22 mouse cellular contexts compared by ENCODE assay signal in the genomic region with DNA sequence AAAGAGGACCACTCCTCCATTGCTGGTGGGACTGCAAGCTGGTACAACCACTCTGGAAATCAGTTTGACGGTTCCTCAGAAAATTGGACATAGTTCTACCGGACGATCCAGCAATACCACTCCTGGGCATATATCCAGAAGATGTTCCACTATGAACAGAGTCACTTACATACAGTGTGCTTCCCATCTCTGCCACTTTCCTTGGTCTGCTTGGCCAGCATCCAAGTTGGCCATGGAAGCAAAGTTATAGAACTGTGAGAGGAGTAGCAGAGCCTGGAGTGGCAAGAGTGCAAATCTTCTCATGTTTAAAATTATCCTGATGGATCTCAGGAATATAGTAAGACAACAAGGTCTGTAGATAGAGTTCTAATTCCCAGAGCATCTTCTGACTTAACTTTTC.
DNase-seq lines count a peak whose midpoint lies in the region; ATAC-seq and TF ChIP-seq lines count a peak whose summit lies in the region.
"Had no signal": no experiment of that assay in that cellular context is flagged by ENCODE, and none has a peak within 500 bp of the region (broad histone marks: within the 10 kb centered on the region; RNA-seq: fewer than 3 reads in every experiment).

No protein-coding gene starts in this region.

- H3K27ac ChIP-seq in left cerebral cortex, adult 2 months, result no peak overlapping the region
- no peak overlapping the region for H3K27ac ChIP-seq in lung, embryonic 16.5 days (ENCODE audit: low read length)
- no peak overlapping the region for H3K27ac ChIP-seq in lung, postnatal 0 days (ENCODE audit: low read length)
- H3K27ac ChIP-seq: embryonic facial prominence, embryonic 12.5 days; embryonic facial prominence, embryonic 15.5 days; gastrocnemius, adult 2 months; hindbrain, embryonic 12.5 days; hindbrain, embryonic 15.5 days had no signal

- H3K27me3 ChIP-seq in lung, embryonic 16.5 days (ENCODE audit: control insufficient read depth, insufficient read depth, low read depth, low read length), result no peaks in the 10 kb centered on the region
- H3K27me3 ChIP-seq in lung, postnatal 0 days (replicated peaks; ENCODE audit: insufficient read depth, low read length), result no peaks in the 10 kb centered on the region
- H3K27me3 ChIP-seq: embryonic facial prominence, embryonic 12.5 days; embryonic facial prominence, embryonic 15.5 days; hindbrain, embryonic 12.5 days; hindbrain, embryonic 15.5 days had no signal

- TF ChIP-seq EP300 in lung, postnatal 0 days (IDR thresholded peaks at IDR 0.05), result no peak

- H3K4me1 ChIP-seq in lung, embryonic 16.5 days (replicated peaks; ENCODE audit: control insufficient read depth, insufficient read depth, low read length), result no peaks in the 10 kb centered on the region; the same call in 1 of the 2 replicates
- H3K4me1 ChIP-seq in lung, postnatal 0 days (ENCODE audit: insufficient read depth, low read depth, low read length), result no peaks in the 10 kb centered on the region
- H3K4me1 ChIP-seq: embryonic facial prominence, embryonic 12.5 days; embryonic facial prominence, embryonic 15.5 days; hindbrain, embryonic 12.5 days had no signal

- no peak overlapping the region for H3K9ac ChIP-seq in lung, embryonic 16.5 days (ENCODE audit: low read length)
- no peak overlapping the region for H3K9ac ChIP-seq in lung, postnatal 0 days (replicated peaks; ENCODE audit: low read depth)
- H3K9ac ChIP-seq: embryonic facial prominence, embryonic 12.5 days; embryonic facial prominence, embryonic 15.5 days; forebrain, postnatal 0 days; hindbrain, embryonic 12.5 days; hindbrain, embryonic 15.5 days had no signal

- peak; percentile 66 for ATAC-seq in lung, embryonic 16.5 days (ENCODE audit: low read depth)
- ATAC-seq in lung, postnatal 0 days, result no peak
- ATAC-seq: activated CD4-positive, CD25-positive, alpha-beta regulatory T cell, adult 4 months; CD4-positive, CD25-positive, alpha-beta regulatory T cell, adult 4 months; forebrain, embryonic 14.5 days; forebrain, postnatal 0 days had no signal

- no peaks in the 10 kb centered on the region for H3K9me3 ChIP-seq in lung, embryonic 16.5 days (ENCODE audit: control insufficient read depth, low read length)
- H3K9me3 ChIP-seq in lung, postnatal 0 days (ENCODE audit: low read length), result no peaks in the 10 kb centered on the region
- H3K9me3 ChIP-seq: embryonic facial prominence, embryonic 12.5 days; embryonic facial prominence, embryonic 15.5 days; hindbrain, embryonic 12.5 days; hindbrain, embryonic 15.5 days had no signal

- intact Hi-C loops in left cerebral cortex, postnatal 4 days (cut with DNase I), result no loop called here
- intact Hi-C loops in left cerebral cortex, adult 2 months (cut with DNase I), result no loop called here

- no peak overlapping the region for H3K4me2 ChIP-seq in lung, embryonic 16.5 days (ENCODE audit: low read depth, low read length)
- H3K4me2 ChIP-seq in lung, postnatal 0 days (replicated peaks; ENCODE audit: low read depth, low read length), result no peak overlapping the region
- H3K4me2 ChIP-seq: embryonic facial prominence, embryonic 12.5 days; embryonic facial prominence, embryonic 15.5 days; heart, embryonic 11.5 days; hindbrain, embryonic 12.5 days; hindbrain, embryonic 15.5 days had no signal

- TF ChIP-seq CTCF in left cerebral cortex, adult 2 months (IDR thresholded peaks at IDR 0.05), result no peak
- TF ChIP-seq CTCF in lung, postnatal 0 days (IDR thresholded peaks at IDR 0.05), result no peak

- peak; percentile 36 to 42 for DNase-seq in cerebellum, postnatal 10 days
- DNase-seq in cerebellum, adult 8-10 months, result no peak
- peak; percentile 13 for DNase-seq in left cerebral cortex, postnatal 4 days
- no peak for DNase-seq in left cerebral cortex, adult 2 months (ENCODE audit: extremely low spot score in 1 of 2, low spot score in 2 of 2)
- DNase-seq in lung, postnatal 0 days (ENCODE audit: low spot score), result no peak
- DNase-seq in MN1 (ENCODE audit: low spot score), result peak; percentile 47
- no peak for DNase-seq in ovary, postnatal 14 days (ENCODE audit: low spot score)
- DNase-seq: adrenal gland, adult 8-10 months; adrenal gland, postnatal 25 days; forebrain, postnatal 0 days; gastrocnemius, adult 2 months; gastrocnemius, postnatal 14 days; heart, adult 11 months had no signal

- H3K36me3 ChIP-seq in lung, embryonic 16.5 days (ENCODE audit: control insufficient read depth, insufficient read depth, low read length), result no peaks in the 10 kb centered on the region
- H3K36me3 ChIP-seq in lung, postnatal 0 days (ENCODE audit: insufficient read depth, low read length), result no peaks in the 10 kb centered on the region
- H3K36me3 ChIP-seq: embryonic facial prominence, embryonic 12.5 days; embryonic facial prominence, embryonic 15.5 days; hindbrain, embryonic 12.5 days; hindbrain, embryonic 15.5 days had no signal

- 48% methylated on average over 3 of the region's 3 CpGs for WGBS in lung, embryonic 16.5 days
- WGBS in lung, postnatal 0 days, result 77% methylated on average over 3 of the region's 3 CpGs

- no peak overlapping the region for H3K4me3 ChIP-seq in left cerebral cortex, adult 2 months
- H3K4me3 ChIP-seq in lung, embryonic 16.5 days (ENCODE audit: low read length), result no peak overlapping the region
- H3K4me3 ChIP-seq in lung, postnatal 0 days (ENCODE audit: low read depth, low read length), result no peak overlapping the region
- H3K4me3 ChIP-seq: embryonic facial prominence, embryonic 12.5 days; embryonic facial prominence, embryonic 15.5 days; gastrocnemius, adult 2 months; hindbrain, embryonic 12.5 days; hindbrain, embryonic 15.5 days had no signal

Comparison
In these comparisons a context has a peak if more than half of its experiments do, and no peak if none do; other contexts are left out.
1. DNase-seq: peak in cerebellum, postnatal 10 days (2 of 2), left cerebral cortex, postnatal 4 days (single experiment) and MN1 (single experiment); none in cerebellum, adult 8-10 months (single experiment), left cerebral cortex, adult 2 months (0 of 2), lung, postnatal 0 days (single experiment) and ovary, postnatal 14 days (single experiment).